Mouse (Mus musculus) c-Kit-positive CD71-positive TER-119-negative erythroid progenitor cells, embryonic 14.5 days (primary cell): ENCODE results near the gene Tfpi.
A peak's percentile ranks its signal among the peaks of the same experiment; 100 is the strongest.

Source experiments
- DNase-seq: peaks from one replicate; pipeline ENCODE4 v3.0.0-alpha.2; 2013; ENCODE audit warnings: low read depth

The Tfpi gene

GRCm38 (mm10) chr2:84388023-84388416 lies 88.6 kb downstream of the Tfpi start:
- no peak for DNase-seq

- DNase-seq, result no peak
Measured at GRCm38 (mm10) chr2:84387394-84388022, 89.1 kb downstream of the Tfpi start.

GRCm38 (mm10) chr2:84386563-84387393 lies 89.8 kb downstream of the Tfpi start:
- DNase-seq, result no peak

GRCm38 (mm10) chr2:84384911-84385693 lies 91.5 kb downstream of the Tfpi start:
- peak; percentile 41 for DNase-seq

GRCm38 (mm10) chr2:84383828-84384227 lies 92.7 kb downstream of the Tfpi start:
- DNase-seq, result no peak
